Mouse (Mus musculus) cerebellum, adult 2 months (tissue): ENCODE results near the gene Lrrfip2. TPM values are rescaled to one million over a fixed set of nuclear protein-coding genes. Genes with fewer than 3 reads are reported as not detected.

ENCODE experiments used
- DNase-seq, 2 experiments: peaks; one replicate each; pipeline ENCODE4 v3.0.0; 2021
- H3K27ac ChIP-seq: fragments of 200-500 bp; 2 replicates; pipeline ENCODE4 v1.5.1; 2012; ENCODE audit warnings: low read length, control low read depth, inconsistent platforms; ENCODE audit not compliant: insufficient read depth
- H3K27me3 ChIP-seq: fragments of 200-500 bp; 2 replicates; pipeline ENCODE4 v1.6.1; 2012; ENCODE audit warnings: inconsistent platforms, mild to moderate bottlenecking, low read length, moderate library complexity; ENCODE audit not compliant: control insufficient read depth, insufficient read depth
- H3K4me1 ChIP-seq: fragments of 200-500 bp; 2 replicates; pipeline ENCODE4 v1.6.1; 2011; ENCODE audit warnings: low read length; ENCODE audit not compliant: control insufficient read depth, insufficient read depth
- H3K4me3 ChIP-seq: fragments of 200-500 bp; replicated peaks from 2 replicates; pipeline ENCODE3; 2011; ENCODE audit warnings: mild to moderate bottlenecking, low read depth, low read length, control low read depth; ENCODE audit not compliant: insufficient read depth
- CTCF ChIP-seq: fragments of 200-500 bp; IDR thresholded peaks from 2 replicates; pipeline ENCODE4 v1.5.1; 2011; ENCODE audit warnings: low read depth, mild to moderate bottlenecking, control low read depth, low read length, moderate library complexity, borderline replicate concordance; ENCODE audit not compliant: insufficient read depth
- POLR2A ChIP-seq: fragments of 200-500 bp; IDR thresholded peaks from 2 replicates; pipeline ENCODE4 v1.6.1; 2011; ENCODE audit warnings: low read length, control low read depth, borderline replicate concordance; ENCODE audit not compliant: insufficient read depth
- WGBS: fragments of 180-500 bp; shearing (Covaris S2); methylation state at CpG from one replicate; pipeline ENCODE4 v1.1.7; 2018; 5-methylcytosine and 5-hydroxymethylcytosine counted together
- polyA plus RNA-seq: library from polyadenylated mRNA; depleted of rRNA; stranded (reverse); fragments of >200 nt; gene quantifications from 2 replicates; pipeline ENCODE4 v1.2.3, GENCODE M21; 2012

Lrrfip2 gene
- polyA plus RNA-seq, 1 experiment, result 62.8 TPM

DNA sequence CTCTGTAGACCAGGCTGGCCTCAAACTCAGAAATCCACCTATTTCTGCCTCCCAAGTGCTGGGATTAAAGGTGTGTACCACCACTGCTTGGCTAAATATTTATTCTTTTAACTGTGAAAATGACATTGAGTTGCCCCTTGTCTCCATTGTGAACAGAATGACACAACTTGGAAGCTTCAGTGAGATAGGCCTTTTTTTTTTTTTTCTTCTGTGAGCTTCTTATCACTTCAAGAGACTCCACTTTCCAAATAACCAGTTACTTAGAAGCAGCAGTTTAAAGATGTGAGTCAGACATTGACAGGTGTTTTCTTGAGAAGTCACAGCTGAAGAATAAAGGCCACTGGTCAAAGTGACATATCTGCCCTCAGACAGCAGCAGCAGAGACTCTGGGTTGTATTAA is 82.8 kb downstream of the Lrrfip2 start:
- Histone ChIP-seq H3K4me1 (no peaks in the 10 kb centered on the region), H3K4me3 (no peak overlapping the region), H3K27ac (no peak overlapping the region), H3K27me3 (no peaks in the 10 kb centered on the region)
- DNase-seq, result no peak
- TF ChIP-seq CTCF (no peak), POLR2A (no peak)

DNA sequence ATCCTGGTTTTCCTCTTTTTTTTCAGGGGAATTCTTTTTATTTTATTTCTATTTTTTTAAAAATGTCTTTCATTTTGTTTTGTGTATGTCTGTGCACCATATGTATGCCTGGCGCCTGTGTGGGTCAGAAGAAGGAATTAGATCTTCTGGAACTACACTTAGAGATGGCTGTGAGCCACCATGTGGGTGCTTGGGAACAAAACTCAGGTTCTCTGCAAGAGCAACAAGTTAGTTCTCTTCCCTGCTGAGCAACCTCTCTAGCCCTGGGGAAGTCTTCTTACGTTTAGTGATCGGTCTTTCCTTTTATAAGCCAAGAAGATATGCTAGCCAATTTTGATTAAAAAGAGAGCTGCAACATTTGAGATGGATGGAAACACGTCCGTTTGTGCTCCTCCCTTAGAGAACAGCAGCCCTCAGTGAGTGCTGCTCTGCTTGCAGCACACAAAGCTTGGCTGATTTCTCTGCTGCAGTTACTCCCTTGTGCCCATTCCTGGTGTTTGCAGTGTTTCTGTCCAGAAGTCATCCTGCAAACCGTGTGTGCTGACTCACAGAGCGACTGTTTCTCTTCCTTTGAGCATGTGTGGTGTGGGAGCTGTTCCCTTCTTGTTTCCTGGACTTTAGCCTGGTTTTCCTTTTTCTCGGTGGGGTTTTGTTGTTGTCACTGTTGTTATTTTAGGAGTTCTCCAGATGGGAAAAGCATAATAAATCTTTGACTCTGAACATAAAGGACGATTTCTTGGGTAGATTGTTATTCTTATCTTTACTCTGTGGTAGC is 87.4 kb downstream of the Lrrfip2 start:
- H3K4me1 ChIP-seq, result no peaks in the 10 kb centered on the region
- WGBS, result 71% methylated on average over 9 of the region's 9 CpGs
- no peak for DNase-seq
- H3K4me3 ChIP-seq, result no peak overlapping the region
- H3K27me3 ChIP-seq, result no peaks in the 10 kb centered on the region
- H3K27ac ChIP-seq, result no peak overlapping the region
- TF ChIP-seq POLR2A (no peak), CTCF (no peak)

DNA sequence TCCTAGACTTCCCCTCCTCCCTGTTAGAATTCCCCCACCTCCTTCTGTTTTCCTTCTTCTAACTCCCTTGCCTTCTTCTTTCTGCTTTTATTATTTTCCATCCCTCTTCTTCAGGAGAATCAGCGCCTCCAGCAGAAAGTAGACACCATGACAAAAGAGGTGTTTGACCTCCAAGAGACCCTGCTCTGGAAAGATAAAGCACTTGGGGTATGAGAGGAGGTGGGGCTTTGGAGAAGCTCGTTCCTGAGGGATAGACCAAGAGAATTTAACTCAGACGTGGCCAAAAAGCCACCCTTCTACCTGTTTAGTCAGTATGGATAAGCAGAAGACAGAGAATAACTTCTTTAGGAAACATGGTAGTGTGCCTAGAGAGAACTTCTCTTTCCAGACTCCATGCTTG is 90.3 kb downstream of the Lrrfip2 start:
- H3K27ac ChIP-seq, result no peak overlapping the region
- H3K4me1 ChIP-seq, result no peaks in the 10 kb centered on the region
- no peaks in the 10 kb centered on the region for H3K27me3 ChIP-seq
- DNase-seq, result no peak
- 65% methylated on average over 3 of the region's 3 CpGs for WGBS
- TF ChIP-seq CTCF, result no peak
- TF ChIP-seq POLR2A, result no peak
- no peak overlapping the region for H3K4me3 ChIP-seq

DNA sequence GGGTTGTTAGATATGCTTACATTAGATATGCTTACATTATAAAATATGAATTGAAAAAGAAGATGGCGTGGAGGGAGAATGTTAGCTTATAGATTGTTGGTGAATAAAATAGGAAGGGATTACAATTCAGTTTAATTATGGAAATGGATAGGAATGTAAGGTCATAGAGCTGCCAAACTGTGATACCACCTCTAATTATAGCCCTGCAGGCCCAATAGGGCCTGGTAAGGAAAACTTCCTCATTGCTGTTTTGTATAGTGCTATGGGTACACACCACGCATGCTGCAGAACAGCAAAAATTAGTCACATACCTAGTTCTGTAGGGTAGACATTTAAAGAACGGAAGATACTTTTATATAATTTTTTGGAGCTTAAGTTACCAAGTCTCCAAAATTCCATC is 90.8 kb downstream of the Lrrfip2 start:
- Histone ChIP-seq H3K27ac (no peak overlapping the region), H3K4me3 (no peak overlapping the region), H3K27me3 (no peaks in the 10 kb centered on the region), H3K4me1 (no peaks in the 10 kb centered on the region)
- DNase-seq, result no peak
- WGBS, result 98% methylated on average over 3 of the region's 3 CpGs
- TF ChIP-seq CTCF (no peak), POLR2A (no peak)

DNA sequence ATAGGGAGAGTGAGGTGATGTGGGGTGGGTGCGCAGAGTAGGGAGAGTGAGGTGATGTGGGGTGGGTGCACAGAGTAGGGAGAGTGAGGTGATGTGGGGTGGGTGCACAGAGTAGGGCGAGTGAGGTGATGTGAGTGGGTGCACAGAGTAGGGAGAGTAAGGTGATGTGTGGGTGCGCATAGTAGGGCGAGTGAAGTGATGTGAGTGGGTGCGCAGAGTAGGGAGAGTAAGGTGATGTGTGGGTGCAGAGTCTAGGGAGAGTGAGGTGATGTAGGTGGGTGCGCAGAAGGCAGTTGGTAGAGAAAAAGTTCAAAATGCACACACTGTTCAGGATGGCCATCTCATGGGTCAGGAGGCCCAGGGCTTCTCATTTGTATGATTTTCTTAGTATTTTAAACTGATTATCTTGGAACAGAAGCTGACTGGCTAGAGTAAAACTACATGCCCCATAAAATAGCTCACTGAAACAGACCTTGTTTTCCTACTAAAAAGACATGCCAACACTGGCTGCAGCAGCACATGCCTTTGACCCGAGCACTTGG is 91.8 kb downstream of the Lrrfip2 start:
- TF ChIP-seq POLR2A, result no peak
- TF ChIP-seq CTCF, result no peak
- no peak overlapping the region for H3K27ac ChIP-seq
- no peaks in the 10 kb centered on the region for H3K27me3 ChIP-seq
- H3K4me3 ChIP-seq, result no peak overlapping the region
- 95% methylated on average over 7 of the region's 7 CpGs for WGBS
- H3K4me1 ChIP-seq, result no peaks in the 10 kb centered on the region
- DNase-seq, result no peak

DNA sequence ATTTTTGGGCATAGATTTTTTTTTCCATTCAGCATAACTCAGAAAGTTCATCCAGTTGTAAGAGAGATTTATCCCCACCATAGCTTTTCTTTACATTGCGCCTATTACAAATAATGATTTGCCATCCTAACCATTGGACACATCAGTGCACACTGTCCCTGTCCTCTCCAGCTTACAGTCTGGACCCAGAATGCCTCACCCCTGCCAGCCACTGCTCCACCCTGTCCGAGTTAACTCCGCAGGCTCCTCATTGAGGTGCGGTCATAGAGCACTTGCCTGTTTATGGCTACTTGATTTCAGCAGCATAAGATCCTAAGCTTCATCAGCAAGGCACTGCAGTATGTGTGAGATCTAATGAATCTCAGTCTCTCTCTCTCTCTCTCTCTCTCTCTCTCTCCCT is 93.0 kb downstream of the Lrrfip2 start:
- no peak for DNase-seq
- TF ChIP-seq CTCF, result no peak
- no peak for TF ChIP-seq POLR2A
- Histone ChIP-seq H3K27me3 (no peaks in the 10 kb centered on the region), H3K4me1 (no peaks in the 10 kb centered on the region), H3K4me3 (no peak overlapping the region), H3K27ac (no peak overlapping the region)
- 83% methylated on average over 4 of the region's 4 CpGs for WGBS

DNA sequence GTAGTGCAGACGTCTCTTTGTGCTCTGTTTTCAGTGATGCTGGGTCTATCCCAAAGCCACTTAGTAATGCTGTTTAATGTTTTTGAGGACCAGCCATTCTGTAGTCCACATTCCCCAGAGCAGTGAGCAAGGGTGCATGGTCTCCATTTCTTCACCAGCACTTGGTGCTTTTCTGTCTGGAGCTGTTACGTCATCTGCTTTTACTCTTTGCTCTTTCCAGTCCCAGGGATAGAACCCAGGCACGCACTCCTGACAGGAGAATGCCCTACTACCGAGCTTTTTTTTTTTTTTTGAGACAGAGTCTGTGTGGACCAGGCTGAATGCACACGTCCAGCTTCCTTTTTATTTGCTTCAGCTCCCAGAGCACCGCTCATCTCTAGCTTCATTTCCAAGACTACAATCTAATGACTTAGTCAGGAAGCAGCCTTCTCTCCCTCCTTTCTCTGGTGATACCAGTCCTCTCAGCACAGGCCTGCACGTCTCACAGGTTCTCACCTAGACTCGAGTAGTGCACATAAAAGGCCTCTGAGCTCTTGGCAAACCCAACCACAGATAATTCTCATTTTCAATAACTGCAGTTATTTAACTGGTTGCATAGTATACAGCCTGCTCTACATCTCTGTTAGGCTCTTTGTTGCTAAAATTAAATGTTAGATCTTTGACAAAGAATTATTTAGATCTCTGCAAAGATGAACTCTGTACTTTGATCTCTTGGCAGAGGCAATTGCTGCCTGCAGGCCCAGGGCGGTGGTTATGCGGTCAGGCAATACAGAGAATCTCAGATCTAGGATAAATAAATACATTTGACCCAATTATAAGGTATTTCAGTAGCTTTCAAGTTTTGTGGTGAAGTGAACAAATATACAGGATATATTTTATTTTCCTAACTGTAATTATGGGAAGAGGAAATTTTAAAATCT is 94.0 kb downstream of the Lrrfip2 start:
- WGBS, result 86% methylated on average over 10 of the region's 10 CpGs
- no peak overlapping the region for H3K4me3 ChIP-seq
- H3K4me1 ChIP-seq, result no peaks in the 10 kb centered on the region
- no peaks in the 10 kb centered on the region for H3K27me3 ChIP-seq
- TF ChIP-seq POLR2A (no peak), CTCF (no peak)
- DNase-seq, result no peak
- no peak overlapping the region for H3K27ac ChIP-seq

DNA sequence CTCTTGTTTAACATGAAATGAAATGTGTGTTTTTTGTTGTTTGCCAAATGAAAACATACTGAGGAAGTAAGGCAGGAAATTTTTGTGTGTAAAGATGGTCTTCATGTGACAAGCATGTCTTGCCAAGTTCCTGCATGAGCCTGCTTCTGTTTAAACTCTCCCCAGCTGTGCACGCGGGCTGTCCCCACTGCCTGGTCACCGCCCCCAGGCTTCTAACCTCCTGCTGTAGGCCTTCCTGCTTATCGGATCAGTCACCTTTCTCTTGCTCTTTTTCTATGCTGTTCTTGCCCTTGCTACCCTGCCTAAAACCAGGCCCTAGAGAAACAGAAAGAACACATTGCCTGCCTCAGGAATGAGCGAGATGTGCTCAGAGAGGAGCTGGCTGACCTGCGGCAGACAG is 96.1 kb downstream of the Lrrfip2 start:
- Histone ChIP-seq H3K27ac (no peak overlapping the region), H3K4me1 (no peaks in the 10 kb centered on the region), H3K4me3 (no peak overlapping the region), H3K27me3 (no peaks in the 10 kb centered on the region)
- WGBS, result 62% methylated on average over 6 of the region's 6 CpGs
- no peak for DNase-seq
- TF ChIP-seq POLR2A (no peak), CTCF (no peak)
